Mouse (Mus musculus): ENCODE measurements at regions not wholly inside any gene's neighbourhood (a gene's known extent, or its start where the extent isn't known, plus 50 kb on each side); places are given as distances from the start of the nearest gene placed in this dataset.

DNA sequence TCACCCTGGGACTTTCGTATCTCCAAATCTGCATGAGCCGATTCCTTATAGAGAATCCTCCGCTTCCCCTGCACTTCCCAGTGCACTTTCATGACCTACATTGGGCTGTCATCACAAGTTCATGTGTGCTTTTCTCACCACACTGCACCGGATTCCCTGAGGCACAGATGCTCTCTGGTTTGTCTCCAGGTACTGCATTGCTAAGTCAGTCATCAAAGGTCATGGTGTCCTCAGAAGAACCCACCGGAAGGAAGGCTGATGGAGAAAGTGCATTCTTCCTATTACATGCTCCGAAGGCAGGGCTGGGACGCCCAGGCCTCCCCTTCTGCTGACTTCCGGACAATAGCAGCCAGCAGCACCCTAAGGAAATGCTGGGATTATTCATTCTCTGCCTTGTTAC is 116.1 kb upstream of the Aldh1b1 start:
- no peak for TF ChIP-seq POLR2A (IDR thresholded peaks at IDR 0.05; ENCODE audit: insufficient read length, low read depth)
- no peak for TF ChIP-seq TCF12 (IDR thresholded peaks at IDR 0.05; ENCODE audit: insufficient read depth, poor library complexity, severe bottlenecking)
- TF ChIP-seq POLR2AphosphoS2 (IDR thresholded peaks at IDR 0.05; ENCODE audit: insufficient read length, low read depth), result no peak
- no peak for TF ChIP-seq MYOG (IDR thresholded peaks at IDR 0.05; ENCODE audit: control insufficient read depth in 1 of 3, insufficient read depth in 1 of 3, insufficient read length in 2 of 3, low read depth in 2 of 3)
- no peak for TF ChIP-seq E2F4 (IDR thresholded peaks at IDR 0.05; ENCODE audit: insufficient read depth)
- no peak for TF ChIP-seq MYOD1 (IDR thresholded peaks at IDR 0.05; ENCODE audit: control insufficient read depth in 1 of 3, insufficient read length in 2 of 3, low read depth in 2 of 3)
- no peak for TF ChIP-seq TCF3 (IDR thresholded peaks at IDR 0.05; ENCODE audit: insufficient read length, low read depth)
- TF ChIP-seq REST (IDR thresholded peaks at IDR 0.05; ENCODE audit: insufficient read depth, insufficient read length), result no peak
- TF ChIP-seq MAX (IDR thresholded peaks at IDR 0.05; ENCODE audit: low read depth), result no peak
- TF ChIP-seq CEBPB (IDR thresholded peaks at IDR 0.05; ENCODE audit: insufficient read depth, poor library complexity, severe bottlenecking), result no peak
- TF ChIP-seq USF1 (IDR thresholded peaks at IDR 0.05; ENCODE audit: low read depth), result no peak
- no peak for TF ChIP-seq SRF (IDR thresholded peaks at IDR 0.05; ENCODE audit: control insufficient read depth, insufficient read length, low read depth)
